Mouse (Mus musculus) macrophage (primary cell): ENCODE results near the gene Tfdp1. TPM values are rescaled to one million over a fixed set of nuclear protein-coding genes. Genes with fewer than 3 reads are reported as not detected.

Experiments used
- H3K27ac ChIP-seq: fragments of 350-480 bp; formaldehyde crosslinking; 2 replicates; pipeline ENCODE4 v1.9.0; 2021
- H3K36me3 ChIP-seq: fragments of 350-480 bp; formaldehyde crosslinking; 2 replicates; pipeline ENCODE4 v1.9.0; 2021; ENCODE audit errors: inconsistent target
- H3K4me3 ChIP-seq: fragments of 350-480 bp; formaldehyde crosslinking; 2 replicates; pipeline ENCODE4 v1.9.0; 2021; ENCODE audit errors: inconsistent target
- H3K79me2 ChIP-seq: fragments of 350-480 bp; formaldehyde crosslinking; 2 replicates; pipeline ENCODE4 v1.9.0; 2021; ENCODE audit errors: inconsistent target
- WGBS: methylation state at CpG from one replicate; pipeline ENCODE4 v1.1.7; 2026; ENCODE audit warnings: inconsistent platforms; ENCODE audit not compliant: missing documents; 5-methylcytosine and 5-hydroxymethylcytosine counted together
- polyA plus RNA-seq: library from polyadenylated mRNA; stranded (reverse); fragments of 250-400 nt; gene quantifications from 3 replicates; pipeline ENCODE4 v1.2.4, GENCODE M21; 2018; ENCODE audit warnings: inconsistent platforms

Tfdp1 gene
- polyA plus RNA-seq, 1 experiment from 2014 or later, result 30.2 TPM

GRCm38 (mm10) chr8:13373151-13373662 is 34.7 kb downstream of the Tfdp1 start:
- Histone ChIP-seq H3K79me2 (no peaks in the 10 kb centered on the region), H3K4me3 (no peak overlapping the region), H3K36me3 (peaks cover 53% of the 10 kb centered on the region; the same call in 1 of the 2 replicates), H3K27ac (peak overlapping the region; percentile 19; the same call in 1 of the 2 replicates)
- WGBS, result 67% methylated on average over 8 of the region's 8 CpGs

- Histone ChIP-seq H3K36me3 (peaks cover 13% of the 10 kb centered on the region; the same call in 1 of the 2 replicates), H3K79me2 (no peaks in the 10 kb centered on the region), H3K4me3 (no peak overlapping the region), H3K27ac (no peak overlapping the region)
- 89% methylated on average over 7 of the region's 7 CpGs for WGBS
Measured at GRCm38 (mm10) chr8:13381630-13382029, 43.1 kb downstream of the Tfdp1 start.

GRCm38 (mm10) chr8:13382536-13382935 is 44.0 kb downstream of the Tfdp1 start:
- no peaks in the 10 kb centered on the region for H3K79me2 ChIP-seq
- H3K4me3 ChIP-seq, result no peak overlapping the region
- H3K27ac ChIP-seq, result no peak overlapping the region
- peaks cover 13% of the 10 kb centered on the region; the same call in 1 of the 2 replicates for H3K36me3 ChIP-seq
- 84% methylated on average over 3 of the region's 3 CpGs for WGBS

- Histone ChIP-seq H3K36me3 (peaks cover 13% of the 10 kb centered on the region; the same call in 1 of the 2 replicates), H3K27ac (no peak overlapping the region), H3K79me2 (no peaks in the 10 kb centered on the region), H3K4me3 (no peak overlapping the region)
- WGBS, result 95% methylated on average over 4 of the region's 4 CpGs
Measured at GRCm38 (mm10) chr8:13382999-13383398, 44.4 kb downstream of the Tfdp1 start.

- Histone ChIP-seq H3K79me2 (no peaks in the 10 kb centered on the region), H3K27ac (no peak overlapping the region), H3K4me3 (no peak overlapping the region), H3K36me3 (no peaks in the 10 kb centered on the region)
- 88% methylated on average over 13 of the region's 13 CpGs for WGBS
Measured at GRCm38 (mm10) chr8:13386366-13386765, 47.8 kb downstream of the Tfdp1 start.

- H3K27ac ChIP-seq, result no peak overlapping the region
- no peaks in the 10 kb centered on the region for H3K36me3 ChIP-seq
- WGBS, result 16% methylated on average over 8 of the region's 8 CpGs
- no peak overlapping the region for H3K4me3 ChIP-seq
- no peaks in the 10 kb centered on the region for H3K79me2 ChIP-seq
Measured at GRCm38 (mm10) chr8:13387728-13388127, 49.2 kb downstream of the Tfdp1 start.

GRCm38 (mm10) chr8:13388744-13389143 is 50.2 kb downstream of the Tfdp1 start:
- no peak overlapping the region for H3K27ac ChIP-seq
- no peaks in the 10 kb centered on the region for H3K36me3 ChIP-seq
- no peak overlapping the region for H3K4me3 ChIP-seq
- H3K79me2 ChIP-seq, result no peaks in the 10 kb centered on the region
- WGBS, result 78% methylated on average over 2 of the region's 2 CpGs

- Histone ChIP-seq H3K79me2 (no peaks in the 10 kb centered on the region), H3K4me3 (no peak overlapping the region), H3K27ac (no peak overlapping the region), H3K36me3 (no peaks in the 10 kb centered on the region)
- WGBS, result 90% methylated on average over 7 of the region's 7 CpGs
Measured at GRCm38 (mm10) chr8:13393869-13394268, 55.3 kb downstream of the Tfdp1 start.

- Histone ChIP-seq H3K79me2 (no peaks in the 10 kb centered on the region), H3K4me3 (no peak within 1 kb of the TSS), H3K27ac (no peak within 1 kb of the TSS), H3K36me3 (no peaks in the 10 kb centered on the region)
- WGBS, result 89% methylated on average over 5 of the region's 5 CpGs
Measured at GRCm38 (mm10) chr8:13396725-13397124, 58.2 kb downstream of the Tfdp1 start, which contains the start of gene Atp4b. Atp4b (minus strand) TSS chr8:13396825.

GRCm38 (mm10) chr8:13403517-13403916 is 65.0 kb downstream of the Tfdp1 start:
- no peaks in the 10 kb centered on the region for H3K79me2 ChIP-seq
- WGBS, result 88% methylated on average over 6 of the region's 6 CpGs
- H3K27ac ChIP-seq, result no peak overlapping the region
- H3K4me3 ChIP-seq, result no peak overlapping the region
- no peaks in the 10 kb centered on the region for H3K36me3 ChIP-seq

- Histone ChIP-seq H3K4me3 (no peak within 1 kb of the TSS), H3K36me3 (no peaks in the 10 kb centered on the region), H3K79me2 (no peaks in the 10 kb centered on the region), H3K27ac (no peak within 1 kb of the TSS)
- WGBS, result 92% methylated on average over 5 of the region's 5 CpGs
Measured at GRCm38 (mm10) chr8:13404666-13405131, 66.1 kb downstream of the Tfdp1 start, which contains the start of gene Grk1. Grk1 (plus strand) TSS chr8:13405081.

GRCm38 (mm10) chr8:13406011-13406410 is 67.5 kb downstream of the Tfdp1 start:
- H3K27ac ChIP-seq, result no peak overlapping the region
- 93% methylated on average over 5 of the region's 5 CpGs for WGBS
- no peaks in the 10 kb centered on the region for H3K79me2 ChIP-seq
- no peaks in the 10 kb centered on the region for H3K36me3 ChIP-seq
- no peak overlapping the region for H3K4me3 ChIP-seq

- WGBS, result 22% methylated on average over 6 of the region's 6 CpGs
- no peak overlapping the region for H3K4me3 ChIP-seq
- H3K36me3 ChIP-seq, result no peaks in the 10 kb centered on the region
- no peaks in the 10 kb centered on the region for H3K79me2 ChIP-seq
- no peak overlapping the region for H3K27ac ChIP-seq
Measured at GRCm38 (mm10) chr8:13411597-13411996, 73.0 kb downstream of the Tfdp1 start.

GRCm38 (mm10) chr8:13412891-13413558 is 74.5 kb downstream of the Tfdp1 start:
- H3K36me3 ChIP-seq, result no peaks in the 10 kb centered on the region
- WGBS, result 62% methylated on average over 13 of the region's 13 CpGs
- no peak overlapping the region for H3K27ac ChIP-seq
- no peaks in the 10 kb centered on the region for H3K79me2 ChIP-seq
- no peak overlapping the region for H3K4me3 ChIP-seq

GRCm38 (mm10) chr8:13413823-13414390 is 75.4 kb downstream of the Tfdp1 start:
- WGBS, result 65% methylated on average over 12 of the region's 12 CpGs
- Histone ChIP-seq H3K27ac (no peak overlapping the region), H3K4me3 (no peak overlapping the region)

More at GRCm38 (mm10) chr8:13413823-13414390, 75.4 kb downstream of the Tfdp1 start:
- Histone ChIP-seq H3K79me2 (no peaks in the 10 kb centered on the region), H3K36me3 (no peaks in the 10 kb centered on the region)
